Mouse (Mus musculus): ENCODE measurements around the gene Gm44511. TPM values are rescaled to one million over a fixed set of nuclear protein-coding genes. Genes with fewer than 3 reads are reported as not detected.
A peak's percentile ranks its signal among the peaks of the same experiment; 100 is the strongest.
"Not testable (repeated sequence)": the region's sequence is repeated elsewhere in the genome, so short reads cannot be mapped to it uniquely, and the experiment has no call there.

The Gm44511 gene
- polyA plus RNA-seq, 1 experiment from 2014 or later = not detected

DNA sequence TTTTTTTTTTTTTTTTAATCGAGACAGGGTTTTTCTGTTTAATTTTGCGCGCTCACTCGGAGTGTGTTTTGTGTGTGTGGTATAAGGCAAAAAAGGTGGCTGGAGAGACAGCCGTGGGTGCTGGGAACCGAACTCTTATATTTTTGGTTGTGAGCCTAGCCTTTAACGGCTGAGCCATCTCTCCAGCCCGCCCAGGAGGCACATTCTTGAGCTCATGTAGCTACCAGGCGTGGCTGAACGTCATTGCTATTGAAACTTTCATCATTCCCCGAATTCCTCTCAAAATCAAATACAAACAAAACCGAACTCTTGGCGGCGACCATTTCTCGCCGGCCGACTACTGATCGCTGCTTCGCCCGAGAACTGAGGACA, 27.4 kb downstream of the Gm44511 start:
- Histone ChIP-seq H3K4me3 (ENCODE audit: low read depth, low read length) (peak overlapping the region; percentile 66), H3K4me1 (replicated peaks; ENCODE audit: control insufficient read depth, insufficient read depth, low read length) (peaks cover 14% of the 10 kb centered on the region), H3K27ac (ENCODE audit: low read depth, low read length) (peak overlapping the region; percentile 52), H3K9ac (ENCODE audit: low read depth, low read length) (peak overlapping the region; percentile 68), H3K4me2 (peak overlapping the region; percentile 81)
- ATAC-seq (replicated peaks; ENCODE audit: low FRiP score) (peak; percentile 66), DNase-seq (ENCODE audit: low spot score) (peak; percentile 88)
- H3K9me3 ChIP-seq (ENCODE audit: control insufficient read depth, low read length); H3K27me3 ChIP-seq (replicated peaks; ENCODE audit: control insufficient read depth, insufficient read depth, low read length); H3K36me3 ChIP-seq (ENCODE audit: control insufficient read depth, insufficient read depth, low read length): not testable (repeated sequence)
- under 1% methylated on average over 20 of the region's 20 CpGs for WGBS

GRCm38 (mm10) chr6:128797936-128798771, 28.0 kb downstream of the Gm44511 start:
- Histone ChIP-seq H3K9ac (ENCODE audit: low read depth, low read length) (peak overlapping the region; percentile 50), H3K4me2 (peak overlapping the region; percentile 81), H3K4me3 (ENCODE audit: low read depth, low read length) (peak overlapping the region; percentile 49), H3K9me3 (ENCODE audit: control insufficient read depth, low read length) (no peaks in the 10 kb centered on the region), H3K36me3 (ENCODE audit: control insufficient read depth, insufficient read depth, low read length) (no peaks in the 10 kb centered on the region), H3K4me1 (replicated peaks; ENCODE audit: control insufficient read depth, insufficient read depth, low read length) (peaks cover 17% of the 10 kb centered on the region), H3K27ac (ENCODE audit: low read depth, low read length) (no peak overlapping the region), H3K27me3 (replicated peaks; ENCODE audit: control insufficient read depth, insufficient read depth, low read length) (no peaks in the 10 kb centered on the region)
- DNase-seq (ENCODE audit: low spot score) (peak; percentile 46), ATAC-seq (replicated peaks; ENCODE audit: low FRiP score) (no peak)
- 21% methylated on average over 15 of the region's 15 CpGs for WGBS

- H3K9me3 ChIP-seq (ENCODE audit: control insufficient read depth, low read length) = no peaks in the 10 kb centered on the region
- ATAC-seq (replicated peaks; ENCODE audit: low FRiP score) (no peak), DNase-seq (ENCODE audit: low spot score) (no peak)
- H3K4me1 ChIP-seq (replicated peaks; ENCODE audit: control insufficient read depth, insufficient read depth, low read length) = peaks cover 17% of the 10 kb centered on the region
- no peaks in the 10 kb centered on the region for H3K36me3 ChIP-seq (ENCODE audit: control insufficient read depth, insufficient read depth, low read length)
- no peaks in the 10 kb centered on the region for H3K27me3 ChIP-seq (replicated peaks; ENCODE audit: control insufficient read depth, insufficient read depth, low read length)
- peak overlapping the region; percentile 81 for H3K4me2 ChIP-seq
- no peak overlapping the region for H3K27ac ChIP-seq (ENCODE audit: low read depth, low read length)
- peak overlapping the region; percentile 49; the same call in 1 of the 2 replicates for H3K4me3 ChIP-seq (ENCODE audit: low read depth, low read length)
- 73% methylated on average over 12 of the region's 12 CpGs for WGBS
- H3K9ac ChIP-seq (ENCODE audit: low read depth, low read length) = no peak overlapping the region
Observed at GRCm38 (mm10) chr6:128797185-128797905, 28.8 kb downstream of the Gm44511 start.

DNA sequence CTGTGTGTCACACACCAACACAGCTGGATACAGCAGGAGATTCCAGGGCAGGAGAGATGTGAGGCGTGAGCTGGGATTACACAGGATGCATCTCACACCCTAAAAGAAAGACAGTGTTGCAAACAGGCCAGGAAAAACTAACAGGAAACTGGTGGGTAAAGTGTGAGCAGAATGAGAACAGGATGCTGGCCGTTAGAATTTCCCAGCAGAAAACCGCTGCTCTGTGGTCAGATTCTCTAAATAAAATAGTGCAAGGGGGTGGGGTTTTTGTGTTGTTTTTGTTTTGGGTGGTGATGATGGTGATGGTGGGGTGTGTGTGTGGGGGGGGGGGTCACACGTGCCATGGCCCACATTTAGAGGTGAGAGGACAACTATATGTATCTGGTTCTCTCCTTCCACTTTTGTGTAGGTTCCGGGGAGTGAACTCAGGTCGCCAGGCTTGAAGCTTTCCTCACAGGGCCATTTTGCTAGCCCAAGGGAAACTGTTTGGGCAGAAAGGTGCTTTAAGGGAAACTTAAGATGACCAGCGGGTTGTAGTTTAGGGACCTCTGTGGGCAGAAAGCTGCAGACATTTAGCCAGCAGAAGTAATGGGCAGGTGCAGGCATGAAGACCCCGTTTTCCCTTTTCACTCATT, 29.7 kb downstream of the Gm44511 start:
- no peaks in the 10 kb centered on the region for H3K36me3 ChIP-seq (ENCODE audit: control insufficient read depth, insufficient read depth, low read length)
- no peak overlapping the region for H3K4me3 ChIP-seq (ENCODE audit: low read depth, low read length)
- 45% methylated on average over 8 of the region's 8 CpGs for WGBS
- no peak overlapping the region for H3K9ac ChIP-seq (ENCODE audit: low read depth, low read length)
- H3K27me3 ChIP-seq (replicated peaks; ENCODE audit: control insufficient read depth, insufficient read depth, low read length) = no peaks in the 10 kb centered on the region
- ATAC-seq (replicated peaks; ENCODE audit: low FRiP score) (no peak), DNase-seq (ENCODE audit: low spot score) (no peak)
- H3K4me2 ChIP-seq = 0 out of 2 replicates have a peak overlapping the region, but pooled peaks have one; percentile 9
- no peak overlapping the region for H3K27ac ChIP-seq (ENCODE audit: low read depth, low read length)
- H3K9me3 ChIP-seq (ENCODE audit: control insufficient read depth, low read length) = no peaks in the 10 kb centered on the region
- H3K4me1 ChIP-seq (replicated peaks; ENCODE audit: control insufficient read depth, insufficient read depth, low read length) = peaks cover 17% of the 10 kb centered on the region

DNA sequence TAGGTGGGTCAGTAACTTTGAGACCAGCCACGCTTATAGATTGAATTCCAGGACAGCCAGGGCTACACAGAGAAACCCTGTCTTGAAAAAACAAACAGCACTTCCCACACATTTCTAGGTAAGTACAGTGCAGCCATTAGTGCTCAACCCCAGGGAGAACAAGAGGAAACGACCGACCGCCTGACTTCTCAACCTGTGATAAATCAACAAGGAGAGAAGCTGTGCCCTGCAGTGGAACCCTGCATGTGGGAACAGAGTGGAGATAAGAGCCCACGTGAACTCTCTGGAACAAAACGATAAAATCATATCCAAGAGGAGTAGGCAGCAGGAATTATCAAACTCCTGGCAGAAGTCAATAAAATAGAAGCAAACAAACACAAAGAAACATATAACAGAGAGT, 32.4 kb downstream of the Gm44511 start:
- Histone ChIP-seq H3K27ac (ENCODE audit: low read depth, low read length) (no peak overlapping the region), H3K36me3 (ENCODE audit: control insufficient read depth, insufficient read depth, low read length) (no peaks in the 10 kb centered on the region), H3K27me3 (replicated peaks; ENCODE audit: control insufficient read depth, insufficient read depth, low read length) (no peaks in the 10 kb centered on the region), H3K9me3 (ENCODE audit: control insufficient read depth, low read length) (no peaks in the 10 kb centered on the region), H3K9ac (ENCODE audit: low read depth, low read length) (no peak overlapping the region), H3K4me1 (replicated peaks; ENCODE audit: control insufficient read depth, insufficient read depth, low read length) (peaks cover 15% of the 10 kb centered on the region), H3K4me2 (no peak overlapping the region), H3K4me3 (ENCODE audit: low read depth, low read length) (no peak overlapping the region)
- DNase-seq (ENCODE audit: low spot score) (no peak), ATAC-seq (replicated peaks; ENCODE audit: low FRiP score) (no peak)
- 26% methylated on average over 6 of the region's 6 CpGs for WGBS

DNA sequence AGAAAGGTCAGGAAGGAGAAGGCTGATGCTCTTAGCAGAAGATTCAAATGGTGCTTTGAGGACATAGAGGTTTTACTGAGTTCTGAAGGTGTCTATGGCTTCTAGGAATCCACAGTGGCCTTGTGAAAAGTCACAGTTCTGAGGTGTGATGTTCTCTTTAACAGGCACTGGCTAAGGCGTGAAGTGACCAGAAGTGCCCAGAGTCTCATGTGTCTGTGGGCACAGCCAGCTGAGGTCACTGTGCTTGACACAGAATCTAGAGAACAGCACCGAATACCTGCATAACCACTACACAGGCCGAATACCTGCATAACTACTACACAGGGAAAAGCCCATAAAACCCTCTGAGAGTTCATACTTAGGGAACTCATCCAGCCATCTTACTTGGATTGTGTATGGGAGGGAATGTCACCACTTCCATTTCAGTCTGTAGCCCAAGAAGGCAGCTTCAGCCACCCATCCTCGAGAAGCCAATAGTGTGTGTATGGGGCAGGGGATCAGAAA, 35.6 kb downstream of the Gm44511 start:
- DNase-seq (ENCODE audit: low spot score); ATAC-seq (replicated peaks; ENCODE audit: low FRiP score); H3K4me1 ChIP-seq (replicated peaks; ENCODE audit: control insufficient read depth, insufficient read depth, low read length); H3K27ac ChIP-seq (ENCODE audit: low read depth, low read length); H3K9me3 ChIP-seq (ENCODE audit: control insufficient read depth, low read length); H3K9ac ChIP-seq (ENCODE audit: low read depth, low read length); H3K27me3 ChIP-seq (replicated peaks; ENCODE audit: control insufficient read depth, insufficient read depth, low read length); H3K36me3 ChIP-seq (ENCODE audit: control insufficient read depth, insufficient read depth, low read length); H3K4me3 ChIP-seq (ENCODE audit: low read depth, low read length); H3K4me2 ChIP-seq: not testable (repeated sequence)
- 73% methylated on average over 4 of the region's 4 CpGs for WGBS

- ATAC-seq (replicated peaks; ENCODE audit: low FRiP score) = no peak
- Histone ChIP-seq H3K9me3 (ENCODE audit: control insufficient read depth, low read length) (no peaks in the 10 kb centered on the region), H3K36me3 (ENCODE audit: control insufficient read depth, insufficient read depth, low read length) (no peaks in the 10 kb centered on the region), H3K4me2 (no peak within 1 kb of the TSS), H3K27ac (ENCODE audit: low read depth, low read length) (no peak within 1 kb of the TSS), H3K27me3 (replicated peaks; ENCODE audit: control insufficient read depth, insufficient read depth, low read length) (no peaks in the 10 kb centered on the region), H3K4me1 (replicated peaks; ENCODE audit: control insufficient read depth, insufficient read depth, low read length) (peaks cover 4% of the 10 kb centered on the region), H3K4me3 (ENCODE audit: low read depth, low read length) (no peak within 1 kb of the TSS), H3K9ac (ENCODE audit: low read depth, low read length) (no peak within 1 kb of the TSS)
- 85% methylated on average over 2 of the region's 2 CpGs for WGBS
- DNase-seq (ENCODE audit: low spot score) = no peak
Observed at GRCm38 (mm10) chr6:128789115-128789514, 37.0 kb downstream of the Gm44511 start, which contains the start of gene Klrb1c. TSS of gene Klrb1c (minus strand) at chr6:128789215.

- H3K36me3 ChIP-seq (ENCODE audit: control insufficient read depth, insufficient read depth, low read length) = no peaks in the 10 kb centered on the region
- no peak for ATAC-seq (replicated peaks; ENCODE audit: low FRiP score)
- no peak for DNase-seq (ENCODE audit: low spot score)
- no peak overlapping the region for H3K9ac ChIP-seq (ENCODE audit: low read depth, low read length)
- no peaks in the 10 kb centered on the region for H3K9me3 ChIP-seq (ENCODE audit: control insufficient read depth, low read length)
- no peak overlapping the region for H3K27ac ChIP-seq (ENCODE audit: low read depth, low read length)
- no peak overlapping the region for H3K4me2 ChIP-seq
- no peak overlapping the region for H3K4me3 ChIP-seq (ENCODE audit: low read depth, low read length)
- H3K27me3 ChIP-seq (replicated peaks; ENCODE audit: control insufficient read depth, insufficient read depth, low read length) = no peaks in the 10 kb centered on the region
- 73% methylated on average over 1 of the region's 1 CpGs for WGBS
- peaks cover under 1% of the 10 kb centered on the region for H3K4me1 ChIP-seq (replicated peaks; ENCODE audit: control insufficient read depth, insufficient read depth, low read length)
Observed at GRCm38 (mm10) chr6:128788517-128788916, 37.6 kb downstream of the Gm44511 start.

Data from liver, embryonic 11.5 days (tissue).